Mouse (Mus musculus) thymus, adult 18-20 months (tissue): ENCODE measurements around the gene Trim44.

ENCODE experiments used
- DNase-seq, 2 experiments: peaks; one replicate each; pipeline ENCODE4 v3.0.0; 2022; ENCODE audit warnings: mixed read lengths in 2 of 2

The Trim44 gene

GRCm38 (mm10) chr2:102403982-102404381 is 3.6 kb downstream of the Trim44 start:
- no peak for DNase-seq

- DNase-seq = no peak
These were observed 4.3 kb downstream of the Trim44 start for GRCm38 (mm10) chr2:102403306-102403705.

DNA sequence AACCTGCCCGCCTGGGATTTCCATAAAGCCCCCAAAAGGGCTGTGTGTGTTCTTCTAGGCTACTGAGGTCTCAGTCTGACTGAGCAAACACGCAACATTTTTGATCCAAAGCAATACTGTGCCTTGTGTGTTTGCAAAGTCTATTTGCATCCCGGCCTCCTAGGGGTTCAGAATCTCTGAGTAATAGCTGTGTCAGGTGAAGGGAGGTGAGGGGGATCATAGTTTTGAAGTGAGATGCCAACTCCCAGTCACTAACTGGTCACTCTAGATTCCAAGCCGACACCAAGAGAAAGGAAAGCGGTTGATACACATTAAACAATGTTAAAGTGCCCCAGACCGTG is 6.3 kb downstream of the Trim44 start:
- DNase-seq = no peak

GRCm38 (mm10) chr2:102400605-102401351 is 6.8 kb downstream of the Trim44 start:
- DNase-seq = peak; percentile 79 to 88

DNA sequence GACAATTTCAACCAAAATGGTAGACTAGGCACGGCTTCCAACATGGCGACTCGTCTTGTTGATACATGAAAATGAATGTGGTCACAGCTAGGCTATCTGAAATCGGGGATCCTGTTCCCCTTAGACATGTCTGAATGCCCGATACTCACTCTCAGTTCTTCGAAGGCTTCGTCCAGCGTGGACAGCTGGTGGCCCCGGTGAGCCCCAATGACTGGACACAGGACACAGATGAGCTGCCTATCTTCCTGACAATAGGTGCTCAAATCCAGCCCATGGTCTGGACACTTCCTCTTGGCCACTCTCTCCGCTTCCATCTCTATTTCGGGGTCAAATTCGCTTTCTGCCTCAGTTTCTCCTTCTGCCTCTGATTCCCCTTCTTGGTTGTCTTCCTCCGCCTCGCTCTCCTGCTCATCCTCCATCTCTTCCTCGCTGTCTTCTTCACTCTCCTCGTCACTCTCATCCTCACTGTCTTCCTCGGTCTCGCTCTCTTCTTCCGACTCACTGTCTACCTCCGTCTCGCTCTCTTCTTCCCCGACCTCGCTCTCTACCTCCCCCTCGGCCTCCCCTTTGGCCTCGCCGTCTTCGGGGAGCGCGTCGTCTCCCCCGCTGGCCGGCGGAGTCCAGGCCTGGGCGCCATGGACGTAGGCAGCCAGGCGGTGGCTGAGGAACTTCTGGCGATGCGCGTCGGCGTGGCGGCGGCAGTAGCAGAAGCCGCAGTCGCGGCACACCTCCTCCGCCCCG is 7.6 kb downstream of the Trim44 start:
- peak; percentile 2 to 15 for DNase-seq

DNA sequence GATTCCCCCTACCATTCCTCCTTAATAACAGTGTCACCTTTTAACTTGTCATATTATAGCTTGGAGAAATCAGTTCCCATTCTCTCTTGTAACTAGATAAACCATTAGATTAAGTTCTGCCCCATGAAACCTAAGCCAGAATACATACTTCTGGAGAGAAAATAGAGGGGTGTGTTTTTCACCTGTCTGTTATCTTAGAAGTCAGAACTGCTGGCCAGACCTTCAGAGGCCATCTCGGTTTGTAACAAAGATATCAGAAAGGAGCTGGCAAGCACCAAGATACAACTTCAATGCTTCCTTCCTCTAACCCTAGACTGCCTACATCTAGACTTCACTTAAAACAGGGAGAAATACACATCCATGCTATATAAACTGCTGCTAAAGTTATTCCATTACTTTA is 11.1 kb downstream of the Trim44 start:
- DNase-seq = no peak

GRCm38 (mm10) chr2:102393457-102393856 is 14.2 kb downstream of the Trim44 start:
- no peak for DNase-seq

DNA sequence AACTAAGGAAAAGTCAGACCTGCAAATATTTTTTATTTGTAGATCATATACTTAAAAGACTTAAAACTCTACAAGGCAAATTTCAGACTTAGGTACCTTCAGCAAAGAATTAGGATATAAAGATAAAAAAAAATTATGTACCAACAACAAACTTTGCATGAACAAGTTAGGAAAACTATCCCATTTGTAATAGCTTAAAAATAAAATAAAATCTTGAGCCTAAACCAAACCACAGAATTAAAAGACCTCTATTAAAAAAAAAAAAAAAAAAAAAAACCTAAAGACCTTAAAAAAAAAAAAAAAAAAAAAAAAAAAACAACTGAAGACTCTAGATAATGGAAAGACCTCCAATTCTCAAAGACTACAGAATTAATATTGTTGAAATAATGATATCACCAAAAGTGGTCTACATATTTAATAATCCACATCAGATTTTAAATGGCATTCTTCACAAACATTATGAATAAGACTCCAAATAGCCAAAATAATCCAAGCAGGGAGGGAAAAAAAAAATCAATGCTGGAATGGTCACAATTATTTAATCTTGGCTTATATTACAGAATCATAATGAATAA is 22.2 kb downstream of the Trim44 start:
- no peak for DNase-seq

- no peak for DNase-seq
These were observed 23.1 kb downstream of the Trim44 start for GRCm38 (mm10) chr2:102384496-102384895.

DNA sequence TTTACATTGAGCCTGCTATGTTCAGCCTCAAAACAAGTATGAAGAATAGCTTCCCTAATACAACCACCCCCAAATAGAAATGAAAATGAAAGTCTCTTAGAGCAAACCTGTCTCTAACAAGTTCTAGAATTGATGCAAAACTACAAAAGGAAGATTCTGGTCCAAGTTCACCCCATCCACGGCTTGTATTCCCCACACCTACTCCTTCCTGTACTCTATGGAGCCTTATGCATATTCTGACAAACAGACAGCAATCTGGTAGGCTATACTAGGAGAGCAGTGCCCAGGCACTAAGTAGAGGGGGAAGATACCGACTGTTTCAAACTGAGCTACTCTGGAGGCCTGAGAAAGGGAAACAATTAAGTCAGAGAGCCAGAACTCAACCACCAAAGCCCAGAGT is 23.6 kb downstream of the Trim44 start:
- DNase-seq = no peak

- DNase-seq = no peak
These were observed 24.4 kb downstream of the Trim44 start for GRCm38 (mm10) chr2:102383069-102383834.

- DNase-seq = no peak
These were observed 25.1 kb downstream of the Trim44 start for GRCm38 (mm10) chr2:102382519-102382918.

- DNase-seq = no peak
These were observed 27.0 kb downstream of the Trim44 start for GRCm38 (mm10) chr2:102380581-102380980.

GRCm38 (mm10) chr2:102378928-102379327 is 28.7 kb downstream of the Trim44 start:
- DNase-seq = no peak

GRCm38 (mm10) chr2:102378381-102378780 is 29.2 kb downstream of the Trim44 start:
- no peak for DNase-seq

DNA sequence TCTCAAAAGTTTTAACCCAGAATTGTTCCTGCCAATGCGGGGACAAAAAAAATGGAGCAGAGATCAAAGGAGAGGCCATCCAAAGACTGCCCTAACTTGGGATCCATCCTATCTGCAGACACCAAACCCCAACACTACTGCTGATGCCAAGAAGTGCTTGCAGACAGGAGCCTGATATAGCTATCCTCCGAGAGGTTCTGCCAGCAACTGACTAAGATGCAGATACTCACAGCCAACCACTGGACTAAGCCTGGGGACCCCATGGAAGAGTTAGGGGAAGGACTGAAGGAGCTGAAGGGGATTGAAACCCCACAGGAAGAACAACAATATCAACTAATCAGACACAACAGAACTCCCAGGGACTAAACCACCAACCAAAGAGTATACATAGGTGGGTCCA is 30.3 kb downstream of the Trim44 start:
- DNase-seq = no peak

- DNase-seq = no peak
These were observed 34.1 kb downstream of the Trim44 start for GRCm38 (mm10) chr2:102373406-102374105.

DNA sequence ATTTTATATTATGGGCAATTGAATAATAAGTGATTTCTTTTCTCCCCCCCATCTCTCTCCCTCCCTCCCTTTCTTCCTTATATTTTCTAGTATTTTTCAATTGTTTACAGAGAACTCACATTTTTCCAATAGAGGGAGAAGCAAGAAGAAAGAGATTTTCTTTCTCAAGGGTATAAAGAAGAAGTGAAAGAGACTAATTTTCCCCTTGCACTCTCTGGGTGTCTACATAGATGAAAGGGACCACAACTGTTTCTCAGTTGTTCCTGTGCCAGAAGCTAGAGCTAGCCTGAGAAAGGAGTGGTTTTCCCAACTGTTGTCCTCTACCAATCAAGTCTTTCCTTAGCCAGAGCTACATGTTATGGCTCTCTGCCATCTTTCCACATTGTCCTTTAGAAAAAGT is 34.9 kb downstream of the Trim44 start:
- no peak for DNase-seq

DNA sequence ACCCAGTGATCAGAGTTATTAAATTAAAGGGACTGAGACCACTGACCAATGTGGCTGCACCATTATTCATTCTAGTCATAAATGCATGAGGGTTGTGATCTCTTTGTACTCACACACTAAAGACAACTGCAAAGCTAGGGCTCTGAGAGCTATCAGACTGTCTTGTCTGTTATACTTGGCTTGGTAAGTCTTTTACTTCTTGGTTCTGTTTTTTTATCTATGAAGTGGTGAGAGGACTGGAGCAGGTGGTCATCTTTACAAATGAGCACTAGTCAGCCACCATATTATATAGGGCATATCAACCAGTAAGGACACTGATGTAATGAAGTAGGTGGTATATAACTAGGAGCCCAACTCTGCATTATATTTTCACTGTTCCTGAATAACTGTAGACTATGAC is 36.3 kb downstream of the Trim44 start:
- no peak for DNase-seq

- DNase-seq = no peak
These were observed 41.6 kb downstream of the Trim44 start for GRCm38 (mm10) chr2:102365983-102366545.

DNA sequence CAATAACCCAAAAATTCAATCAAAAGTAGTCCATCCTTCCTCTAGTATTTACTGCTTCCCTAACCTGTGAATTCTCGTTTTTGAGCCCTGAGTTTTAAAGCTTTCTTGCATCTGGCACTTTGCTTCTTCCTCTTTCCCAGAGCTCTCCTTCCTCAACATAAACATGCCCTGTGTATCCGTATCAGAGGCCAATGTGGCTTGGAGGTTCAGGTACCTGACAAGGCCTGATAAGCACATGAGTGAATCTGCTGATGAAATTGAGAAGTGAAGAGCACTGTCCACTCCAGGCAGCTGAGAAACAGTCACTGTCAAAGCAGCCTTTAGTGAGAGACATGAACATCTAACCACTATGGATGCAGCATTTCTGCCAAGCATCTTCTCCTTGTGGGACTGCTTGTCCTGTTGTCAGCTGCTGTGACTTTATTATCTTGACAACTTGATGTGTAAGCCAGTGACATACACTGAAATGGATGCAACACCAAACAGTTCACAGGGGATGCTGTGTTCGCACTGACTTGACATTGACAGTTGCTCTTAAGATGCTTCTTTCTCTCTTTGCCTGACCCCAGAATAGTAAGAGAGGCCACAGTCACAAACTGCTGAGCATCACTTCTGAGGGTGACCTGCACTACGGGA is 42.9 kb downstream of the Trim44 start:
- DNase-seq = no peak
